Mouse (Mus musculus) liver, postnatal 0 days (tissue): Measurements from ENCODE around the gene Ndufa12. TPM values are rescaled to one million over a fixed set of nuclear protein-coding genes. Genes with fewer than 3 reads are reported as not detected.

Source experiments
- ATAC-seq: fragments of 200-750 bp; cut with Nextera tagmentation; 2 replicates; pipeline ENCODE4 v1.8.0; 2017; ENCODE audit warnings: mild to moderate bottlenecking, moderate library complexity
- DNase-seq: peaks from one replicate; pipeline ENCODE4 v3.0.0-alpha.2; 2016
- H3K27ac ChIP-seq: fragments of 300-500 bp; sonication (generic); 2 replicates; pipeline ENCODE4 v1.5.1; 2014; ENCODE audit warnings: antibody characterized with exemption, moderate library complexity, mild to moderate bottlenecking, low read depth
- H3K27me3 ChIP-seq: fragments of 300-500 bp; sonication (generic); 2 replicates; pipeline ENCODE4 v1.6.1; 2014; ENCODE audit warnings: low read length, control low read depth, mixed read lengths; ENCODE audit not compliant: insufficient read depth
- H3K36me3 ChIP-seq: fragments of 300-500 bp; sonication (generic); replicated peaks from 2 replicates; pipeline ENCODE4 v1.6.1; 2014; ENCODE audit warnings: mild to moderate bottlenecking, control low read depth, low read length, moderate library complexity, mixed read lengths; ENCODE audit not compliant: insufficient read depth
- H3K4me1 ChIP-seq: fragments of 300-500 bp; sonication (generic); 2 replicates; pipeline ENCODE4 v1.6.1; 2014; ENCODE audit warnings: antibody characterized with exemption, mild to moderate bottlenecking, control low read depth; ENCODE audit not compliant: insufficient read depth
- H3K4me2 ChIP-seq: fragments of 300-500 bp; sonication (generic); 2 replicates; pipeline ENCODE4 v1.6.1; 2014; ENCODE audit warnings: low read depth, mild to moderate bottlenecking, low read length, moderate library complexity, mixed read lengths
- H3K4me3 ChIP-seq: fragments of 300-500 bp; sonication (generic); 2 replicates; pipeline ENCODE4 v1.5.1; 2014; ENCODE audit warnings: low read depth, low read length
- H3K9ac ChIP-seq: fragments of 300-500 bp; sonication (generic); replicated peaks from 2 replicates; pipeline ENCODE4 v1.6.1; 2014; ENCODE audit warnings: mild to moderate bottlenecking, moderate library complexity
- H3K9me3 ChIP-seq: fragments of 300-500 bp; sonication (generic); 2 replicates; pipeline ENCODE4 v1.6.1; 2016; ENCODE audit warnings: mild to moderate bottlenecking, control low read depth, low read length, mixed read lengths
- CTCF ChIP-seq: sonication (generic); IDR thresholded peaks from 2 replicates; pipeline ENCODE4 v1.5.1; 2016; ENCODE audit warnings: antibody characterized with exemption, low read depth
- EP300 ChIP-seq: IDR thresholded peaks from 2 replicates; pipeline ENCODE4 v1.6.1; 2016; ENCODE audit warnings: antibody characterized with exemption, low read depth, mild to moderate bottlenecking
- WGBS: fragments of 180-500 bp; shearing (Covaris S2); extraction: QIAGEN DNeasy Blood & Tissue Kit; methylation state at CpG from one replicate; pipeline ENCODE4 v1.1.7; 2014; ENCODE audit not compliant: insufficient replicate concordance; 5-methylcytosine and 5-hydroxymethylcytosine counted together
- polyA plus RNA-seq: library from polyadenylated mRNA; unstranded; fragments of >200 nt; fragmentation: Nextera tagmentation; extraction: Ambion mirVana; gene quantifications from 2 replicates; pipeline ENCODE4 v1.2.1, GENCODE M21; 2015

Gene Ndufa12
- polyA plus RNA-seq, 1 experiment from 2014 or later: 312 TPM

DNA sequence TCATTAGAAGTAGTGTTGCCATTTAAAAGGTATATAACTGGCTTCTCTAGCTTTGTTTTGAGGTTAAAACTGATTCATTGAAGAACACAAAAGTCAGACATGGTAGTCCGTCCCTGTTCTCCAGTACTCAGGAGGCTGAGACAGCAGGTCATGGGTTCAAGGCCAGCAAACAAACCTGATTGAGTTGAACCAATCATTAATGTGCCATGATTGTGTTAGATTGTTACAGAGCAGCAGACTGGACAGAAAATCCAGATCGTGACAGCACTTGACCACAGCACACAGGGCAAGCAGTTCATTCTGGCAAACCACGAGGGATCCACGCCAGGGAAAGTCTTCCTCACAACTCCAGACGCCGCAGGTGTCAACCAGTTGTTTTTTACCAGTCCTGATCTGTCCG is 36.5 kb upstream of the Ndufa12 start:
- Histone ChIP-seq H3K27ac (no peak overlapping the region), H3K4me1 (no peaks in the 10 kb centered on the region), H3K9me3 (no peaks in the 10 kb centered on the region), H3K36me3 (peaks cover 37% of the 10 kb centered on the region), H3K4me3 (no peak overlapping the region), H3K9ac (no peak overlapping the region), H3K4me2 (no peak overlapping the region), H3K27me3 (no peaks in the 10 kb centered on the region)
- 84% methylated on average over 7 of the region's 7 CpGs for WGBS
- ATAC-seq (no peak), DNase-seq (no peak)
- TF ChIP-seq EP300 (no peak), CTCF (no peak)

DNA sequence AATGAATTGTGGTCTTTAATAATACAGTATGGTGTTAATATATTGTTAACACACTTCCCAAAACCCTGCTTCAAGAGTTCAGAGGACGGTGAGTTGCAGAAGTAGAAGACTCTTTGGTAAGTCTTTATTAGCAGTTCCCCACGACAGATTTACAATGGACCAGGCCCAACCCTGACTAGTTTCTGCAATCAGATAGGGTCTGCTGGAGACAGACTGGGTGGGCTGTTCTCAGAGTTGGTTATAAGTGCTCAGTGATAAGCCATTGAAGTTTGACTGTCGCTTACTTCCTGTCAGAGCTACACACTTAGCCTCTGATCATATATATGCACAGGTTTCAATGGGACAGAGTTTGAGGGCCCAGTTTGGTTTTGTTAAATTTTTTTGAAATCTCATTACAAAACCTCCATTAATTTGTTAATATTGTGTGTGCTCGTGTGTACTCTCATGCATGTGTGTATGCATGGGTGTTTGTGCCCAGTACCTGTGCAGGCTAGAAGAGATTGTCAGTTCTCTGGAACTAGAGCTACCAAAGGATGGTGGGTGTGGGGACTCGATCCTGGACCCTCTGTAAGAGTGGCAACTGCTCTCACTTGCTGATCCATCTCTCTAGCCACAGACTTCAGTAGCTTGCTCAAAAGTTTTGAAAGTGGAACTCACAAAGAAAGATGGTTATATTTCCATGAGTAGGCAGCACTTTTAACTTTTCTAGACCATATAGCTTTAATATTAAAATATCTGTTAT is 34.2 kb upstream of the Ndufa12 start:
- no peaks in the 10 kb centered on the region for H3K4me1 ChIP-seq
- no peak for TF ChIP-seq CTCF
- no peak for TF ChIP-seq EP300
- WGBS: 63% methylated on average over 5 of the region's 5 CpGs
- no peak overlapping the region for H3K9ac ChIP-seq
- peaks cover 46% of the 10 kb centered on the region for H3K36me3 ChIP-seq
- no peak overlapping the region for H3K4me2 ChIP-seq
- H3K4me3 ChIP-seq: no peak overlapping the region
- no peaks in the 10 kb centered on the region for H3K9me3 ChIP-seq
- ATAC-seq (no peak), DNase-seq (no peak)
- H3K27me3 ChIP-seq: no peaks in the 10 kb centered on the region
- H3K27ac ChIP-seq: no peak overlapping the region

GRCm38 (mm10) chr10:94165426-94165825 is 33.1 kb upstream of the Ndufa12 start:
- Histone ChIP-seq H3K27ac (no peak overlapping the region), H3K27me3 (no peaks in the 10 kb centered on the region), H3K9ac (no peak overlapping the region), H3K4me1 (no peaks in the 10 kb centered on the region), H3K4me3 (no peak overlapping the region), H3K9me3 (no peaks in the 10 kb centered on the region), H3K36me3 (peaks cover 55% of the 10 kb centered on the region), H3K4me2 (no peak overlapping the region)
- WGBS: 86% methylated on average over 16 of the region's 16 CpGs
- TF ChIP-seq CTCF (no peak), EP300 (no peak)
- DNase-seq: no peak
- no peak for ATAC-seq

DNA sequence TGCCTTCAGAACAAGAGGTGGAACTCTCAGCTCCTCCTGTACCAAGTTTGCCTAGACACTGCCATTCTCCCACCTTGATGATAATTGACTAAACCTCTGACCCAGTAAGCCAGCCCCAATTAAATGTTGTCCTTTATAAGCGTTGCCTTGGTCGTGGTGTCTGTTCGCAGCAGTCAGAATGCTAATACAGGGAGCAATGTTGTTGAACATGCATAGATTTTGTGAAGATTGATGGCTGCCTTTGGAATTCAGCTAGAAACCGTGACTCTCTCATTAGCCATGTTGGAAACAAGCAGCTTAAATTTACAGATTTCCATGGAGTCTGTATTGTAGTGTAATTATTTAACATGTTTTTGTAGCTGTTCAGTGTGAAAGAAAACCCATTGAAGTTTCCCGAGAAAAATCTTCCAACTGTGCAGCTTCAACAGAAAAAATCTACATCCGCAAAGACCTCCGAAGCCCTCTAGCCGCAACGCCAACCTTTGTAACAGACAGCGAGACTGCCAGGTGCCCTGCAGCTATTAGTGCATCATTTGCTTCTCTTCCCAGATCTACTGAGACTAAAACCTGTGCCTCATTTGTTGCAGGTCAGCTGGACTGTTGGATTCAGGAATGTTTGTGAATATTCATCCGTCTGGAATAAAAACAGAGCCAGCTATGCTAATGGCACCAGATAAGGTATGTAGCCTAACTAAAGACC is 31.3 kb upstream of the Ndufa12 start:
- H3K4me3 ChIP-seq: no peak overlapping the region
- H3K4me2 ChIP-seq: no peak overlapping the region
- no peak overlapping the region for H3K27ac ChIP-seq
- no peaks in the 10 kb centered on the region for H3K4me1 ChIP-seq
- no peak for TF ChIP-seq EP300
- H3K36me3 ChIP-seq: peaks cover 54% of the 10 kb centered on the region
- H3K9me3 ChIP-seq: no peaks in the 10 kb centered on the region
- DNase-seq (no peak), ATAC-seq (no peak)
- no peak overlapping the region for H3K9ac ChIP-seq
- H3K27me3 ChIP-seq: no peaks in the 10 kb centered on the region
- WGBS: 88% methylated on average over 11 of the region's 11 CpGs

DNA sequence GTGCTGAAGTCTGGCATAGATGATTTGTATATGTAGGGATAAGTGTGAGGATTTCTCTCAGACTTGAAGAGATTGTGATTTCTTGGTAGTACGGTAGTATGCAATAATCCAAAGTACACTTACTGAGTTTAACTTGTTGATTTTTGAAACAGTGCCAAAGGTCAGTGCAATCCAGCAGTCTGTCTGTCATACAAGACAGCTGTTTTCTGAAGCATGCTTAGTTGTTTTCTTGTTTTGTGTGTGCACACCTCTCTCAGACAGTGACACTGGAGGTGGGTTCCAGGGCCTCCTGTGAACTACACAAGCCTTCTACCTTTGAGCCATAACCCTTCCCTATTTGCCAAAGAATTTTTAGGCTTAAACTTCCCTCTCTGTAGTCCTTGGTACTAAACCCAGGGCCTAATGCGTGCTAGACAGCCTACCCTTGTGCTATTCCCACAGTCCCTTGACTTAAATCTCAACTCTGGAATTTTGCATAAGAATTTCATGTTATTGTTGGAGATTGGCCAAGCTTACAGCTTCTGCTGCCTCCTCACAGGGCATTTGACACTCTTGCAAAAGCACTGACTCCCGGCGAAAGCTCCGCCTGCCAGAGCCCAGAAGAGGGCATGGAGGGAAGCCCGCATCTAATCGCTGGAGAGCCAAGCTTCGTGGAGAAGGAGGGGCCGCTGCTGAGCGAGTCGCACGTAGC is 26.9 kb upstream of the Ndufa12 start:
- 70% methylated on average over 12 of the region's 12 CpGs for WGBS
- ATAC-seq (peak; percentile 75; the same call in 1 of the 2 replicates), DNase-seq (no peak)
- Histone ChIP-seq H3K27me3 (no peaks in the 10 kb centered on the region), H3K9ac (no peak overlapping the region), H3K9me3 (no peaks in the 10 kb centered on the region), H3K4me3 (no peak overlapping the region), H3K4me2 (no peak overlapping the region; the same call in 1 of the 2 replicates), H3K27ac (peak overlapping the region; percentile 70), H3K36me3 (peaks cover 52% of the 10 kb centered on the region), H3K4me1 (no peaks in the 10 kb centered on the region)
- no peak for TF ChIP-seq CTCF
- no peak for TF ChIP-seq EP300

- peaks cover 49% of the 10 kb centered on the region for H3K36me3 ChIP-seq
- H3K4me1 ChIP-seq: no peaks in the 10 kb centered on the region
- TF ChIP-seq CTCF: no peak
- no peak for TF ChIP-seq EP300
- H3K27ac ChIP-seq: peak overlapping the region; percentile 70
- DNase-seq (no peak), ATAC-seq (no peak)
- no peak overlapping the region for H3K4me2 ChIP-seq
- no peak overlapping the region for H3K9ac ChIP-seq
- no peaks in the 10 kb centered on the region for H3K9me3 ChIP-seq
- no peak overlapping the region for H3K4me3 ChIP-seq
- H3K27me3 ChIP-seq: no peaks in the 10 kb centered on the region
- 81% methylated on average over 11 of the region's 11 CpGs for WGBS
Measured at GRCm38 (mm10) chr10:94172137-94172536, 26.4 kb upstream of the Ndufa12 start.
